Comparison of ENCODE assay signal across 21 mouse cellular contexts in the genomic region with DNA sequence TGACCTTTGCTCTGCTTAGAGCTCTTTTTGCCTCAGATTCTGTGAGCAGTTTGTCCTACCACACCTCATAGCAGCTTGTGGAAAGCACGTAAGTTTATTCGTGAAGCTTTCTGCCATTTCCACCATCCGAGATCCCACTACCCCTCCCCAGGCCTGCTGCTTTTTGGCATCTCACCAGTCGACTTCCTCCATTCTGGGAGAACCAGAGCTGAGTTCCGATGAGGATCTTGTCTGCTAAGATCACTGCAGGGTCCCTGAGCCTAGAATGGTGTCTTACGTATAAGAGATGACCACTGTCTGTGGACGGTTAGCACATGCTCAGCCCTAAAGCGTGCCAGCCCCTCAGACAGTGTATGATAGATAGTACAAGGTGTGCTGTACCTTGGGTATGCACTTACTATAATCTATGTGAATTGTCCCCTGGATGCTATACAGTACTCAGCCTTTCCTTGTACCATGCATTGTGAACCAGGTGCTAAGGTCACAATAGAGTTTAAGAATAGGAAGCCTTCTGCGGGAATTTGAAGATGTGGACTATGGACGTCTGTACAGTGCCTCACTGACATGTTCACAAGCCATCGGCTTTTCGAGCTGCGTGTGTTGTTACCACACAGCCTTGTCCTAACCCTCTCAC. TPM values are rescaled to one million over a fixed set of nuclear protein-coding genes. Genes with fewer than 3 reads are reported as not detected.
DNase-seq lines count a peak whose midpoint lies in the region; ATAC-seq and TF ChIP-seq lines count a peak whose summit lies in the region.
"Had no signal": no experiment of that assay in that cellular context is flagged by ENCODE, and none has a peak within 500 bp of the region (broad histone marks: within the 10 kb centered on the region; RNA-seq: fewer than 3 reads in every experiment).

No protein-coding gene starts in this region.

- no peak overlapping the region for H3K4me3 ChIP-seq in cerebellum, adult 2 months (replicated peaks; ENCODE audit: insufficient read depth, low read depth, low read length)
- no peak overlapping the region for H3K4me3 ChIP-seq in forebrain, embryonic 16.5 days (replicated peaks; ENCODE audit: low read length)
- no peak overlapping the region for H3K4me3 ChIP-seq in forebrain, embryonic 13.5 days
- H3K4me3 ChIP-seq in heart, embryonic 13.5 days, result no peak overlapping the region
- H3K4me3 ChIP-seq in midbrain, embryonic 10.5 days, result no peak overlapping the region
- H3K4me3 ChIP-seq in midbrain, embryonic 13.5 days (replicated peaks), result no peak overlapping the region
- H3K4me3 ChIP-seq: limb, embryonic 12.5 days; liver, embryonic 12.5 days; neural tube, embryonic 12.5 days had no signal

- DNase-seq in cerebellum, adult 2 months, result no peak
- DNase-seq in cerebellum, adult 11 months, result no peak
- no peak for DNase-seq in heart, adult 9 months (ENCODE audit: low spot score in 2 of 2)
- DNase-seq in midbrain, embryonic 10.5 days (ENCODE audit: low spot score), result no peak
- DNase-seq: adrenal gland, postnatal 10 days; embryo, embryonic 11 days; kidney, adult 8-10 months; kidney, postnatal 36 days; lung, adult 2 months; lung, postnatal 36 days had no signal

- H3K27me3 ChIP-seq in cerebellum, adult 2 months (ENCODE audit: control insufficient read depth, insufficient read depth, low read length), result no peaks in the 10 kb centered on the region
- no peaks in the 10 kb centered on the region for H3K27me3 ChIP-seq in forebrain, embryonic 16.5 days (replicated peaks; ENCODE audit: control insufficient read depth, insufficient read depth, low read length)
- H3K27me3 ChIP-seq in forebrain, embryonic 13.5 days, result no peaks in the 10 kb centered on the region
- no peaks in the 10 kb centered on the region for H3K27me3 ChIP-seq in heart, embryonic 13.5 days (replicated peaks)
- H3K27me3 ChIP-seq in midbrain, embryonic 10.5 days (ENCODE audit: low read depth, poor library complexity, severe bottlenecking), result no peaks in the 10 kb centered on the region
- no peaks in the 10 kb centered on the region for H3K27me3 ChIP-seq in midbrain, embryonic 13.5 days
- H3K27me3 ChIP-seq: limb, embryonic 12.5 days; liver, embryonic 12.5 days; neural tube, embryonic 12.5 days had no signal

- H3K27ac ChIP-seq in cerebellum, adult 2 months (ENCODE audit: insufficient read depth, low read length), result peak overlapping the region; percentile 80
- no peak overlapping the region for H3K27ac ChIP-seq in forebrain, embryonic 16.5 days (ENCODE audit: low read length)
- H3K27ac ChIP-seq in forebrain, embryonic 13.5 days, result no peak overlapping the region
- peak overlapping the region; percentile 13; the same call in 1 of the 2 replicates for H3K27ac ChIP-seq in heart, embryonic 13.5 days (replicated peaks)
- 0 out of 2 replicates have a peak overlapping the region, but pooled peaks have one; percentile 0 for H3K27ac ChIP-seq in midbrain, embryonic 10.5 days (replicated peaks)
- H3K27ac ChIP-seq in midbrain, embryonic 13.5 days, result no peak overlapping the region
- H3K27ac ChIP-seq: limb, embryonic 12.5 days; liver, embryonic 12.5 days; neural tube, embryonic 12.5 days; stomach, postnatal 0 days had no signal

- H3K36me3 ChIP-seq in forebrain, embryonic 16.5 days (ENCODE audit: control insufficient read depth, insufficient read depth), result no peaks in the 10 kb centered on the region
- no peaks in the 10 kb centered on the region for H3K36me3 ChIP-seq in forebrain, embryonic 13.5 days (ENCODE audit: poor library complexity, severe bottlenecking)
- peaks cover 38% of the 10 kb centered on the region for H3K36me3 ChIP-seq in heart, embryonic 13.5 days
- no peaks in the 10 kb centered on the region for H3K36me3 ChIP-seq in midbrain, embryonic 10.5 days
- H3K36me3 ChIP-seq in midbrain, embryonic 13.5 days, result no peaks in the 10 kb centered on the region
- H3K36me3 ChIP-seq: liver, embryonic 12.5 days; neural tube, embryonic 12.5 days had no signal

- ATAC-seq in forebrain, embryonic 16.5 days, result no peak
- no peak for ATAC-seq in forebrain, embryonic 13.5 days
- no peak for ATAC-seq in heart, embryonic 13.5 days (ENCODE audit: extremely low read depth, insufficient number of reproducible peaks, low FRiP score, low TSS enrichment)
- ATAC-seq in midbrain, embryonic 13.5 days, result no peak
- ATAC-seq: activated CD4-positive, CD25-positive, alpha-beta regulatory T cell, adult 4 months; liver, embryonic 12.5 days had no signal

- no peak for TF ChIP-seq CTCF in cerebellum, adult 2 months (IDR thresholded peaks at IDR 0.05; ENCODE audit: borderline replicate concordance, insufficient read depth, low read depth, low read length)

- H3K9me3 ChIP-seq in forebrain, embryonic 16.5 days (ENCODE audit: control insufficient read depth, low read length), result no peaks in the 10 kb centered on the region
- no peaks in the 10 kb centered on the region for H3K9me3 ChIP-seq in forebrain, embryonic 13.5 days (replicated peaks)
- no peaks in the 10 kb centered on the region for H3K9me3 ChIP-seq in heart, embryonic 13.5 days
- H3K9me3 ChIP-seq in midbrain, embryonic 10.5 days (replicated peaks), result no peaks in the 10 kb centered on the region
- no peaks in the 10 kb centered on the region for H3K9me3 ChIP-seq in midbrain, embryonic 13.5 days
- H3K9me3 ChIP-seq: G1E; limb, embryonic 12.5 days; liver, embryonic 12.5 days; neural tube, embryonic 12.5 days had no signal

- H3K4me2 ChIP-seq in forebrain, embryonic 16.5 days (ENCODE audit: low read length), result peak overlapping the region; percentile 14; the same call in 1 of the 2 replicates
- no peak overlapping the region for H3K4me2 ChIP-seq in forebrain, embryonic 13.5 days
- no peak overlapping the region for H3K4me2 ChIP-seq in heart, embryonic 13.5 days
- no peak overlapping the region for H3K4me2 ChIP-seq in midbrain, embryonic 13.5 days (replicated peaks)
- H3K4me2 ChIP-seq: limb, embryonic 12.5 days; liver, embryonic 12.5 days; midbrain, embryonic 11.5 days; neural tube, embryonic 12.5 days had no signal

- no peak overlapping the region for H3K9ac ChIP-seq in forebrain, embryonic 16.5 days (replicated peaks; ENCODE audit: low read depth, low read length)
- H3K9ac ChIP-seq in forebrain, embryonic 13.5 days, result no peak overlapping the region
- H3K9ac ChIP-seq in heart, embryonic 13.5 days, result peak overlapping the region; percentile 48
- H3K9ac ChIP-seq in midbrain, embryonic 13.5 days (replicated peaks), result no peak overlapping the region
- H3K9ac ChIP-seq: limb, embryonic 12.5 days; liver, embryonic 12.5 days; neural tube, embryonic 12.5 days had no signal

- peaks cover 26% of the 10 kb centered on the region for H3K4me1 ChIP-seq in cerebellum, adult 2 months (ENCODE audit: control insufficient read depth, insufficient read depth, low read length)
- peaks cover 6% of the 10 kb centered on the region; the same call in 1 of the 2 replicates for H3K4me1 ChIP-seq in forebrain, embryonic 16.5 days (replicated peaks; ENCODE audit: control insufficient read depth, insufficient read depth, low read length)
- H3K4me1 ChIP-seq in forebrain, embryonic 13.5 days, result peaks cover 16% of the 10 kb centered on the region
- H3K4me1 ChIP-seq in heart, embryonic 13.5 days, result peaks cover 67% of the 10 kb centered on the region
- H3K4me1 ChIP-seq in midbrain, embryonic 10.5 days, result peaks cover 13% of the 10 kb centered on the region
- peaks cover 6% of the 10 kb centered on the region for H3K4me1 ChIP-seq in midbrain, embryonic 13.5 days (replicated peaks)

- no peak for TF ChIP-seq POLR2A in cerebellum, adult 2 months (IDR thresholded peaks at IDR 0.05; ENCODE audit: borderline replicate concordance, insufficient read depth, low read length)

- WGBS in cerebellum, adult 2 months, result 40% methylated on average over 13 of the region's 13 CpGs
- WGBS in forebrain, embryonic 16.5 days, result 84% methylated on average over 13 of the region's 13 CpGs
- 86% methylated on average over 13 of the region's 13 CpGs for WGBS in forebrain, embryonic 13.5 days
- WGBS in heart, embryonic 13.5 days, result 73% methylated on average over 13 of the region's 13 CpGs
- 91% methylated on average over 13 of the region's 13 CpGs for WGBS in midbrain, embryonic 10.5 days
- WGBS in midbrain, embryonic 13.5 days, result 91% methylated on average over 13 of the region's 13 CpGs

RNA-seq across cellular contexts. Expression of gene Mbnl2, which starts 55.5 kb away (rescaled TPM):
- polyA plus RNA-seq in cerebellum, adult 2 months (2012; rRNA removed), result 163 and 176 TPM in 2 replicates
- polyA plus RNA-seq in forebrain, embryonic 16.5 days (2015; fragmentation: Nextera tagmentation; extraction: Ambion mirVana), result 23.1 and 26.8 TPM in 2 replicates
- 18.7 and 19.4 TPM in 2 replicates for polyA plus RNA-seq in forebrain, embryonic 13.5 days (2015; fragmentation: Nextera tagmentation; extraction: Ambion mirVana)
- polyA plus RNA-seq in heart, embryonic 13.5 days (2015; fragmentation: Nextera tagmentation; extraction: Ambion mirVana), result 88.9 and 92.5 TPM in 2 replicates
- polyA plus RNA-seq in midbrain, embryonic 10.5 days (2016; fragmentation: Nextera tagmentation; extraction: Ambion mirVana), result 24.0 and 30.5 TPM in 2 replicates
- polyA plus RNA-seq in midbrain, embryonic 13.5 days (2015; fragmentation: Nextera tagmentation; extraction: Ambion mirVana), result 17.2 and 17.6 TPM in 2 replicates

Comparison
In these comparisons a context has a peak if more than half of its experiments do, and no peak if none do; other contexts are left out.
1. H3K27ac ChIP-seq: peak in cerebellum, adult 2 months (single experiment), heart, embryonic 13.5 days (single experiment) and midbrain, embryonic 10.5 days (single experiment); none in forebrain, embryonic 16.5 days (single experiment), forebrain, embryonic 13.5 days (single experiment) and midbrain, embryonic 13.5 days (single experiment).